Mouse (Mus musculus) cortical plate, adult 2 months (tissue): ENCODE measurements around the gene Pfdn4.

Experiments used
- CTCF ChIP-seq: fragments of 200-500 bp; IDR thresholded peaks from 2 replicates; pipeline ENCODE4 v1.5.1; 2011; ENCODE audit warnings: mild to moderate bottlenecking, control low read depth, low read length; ENCODE audit not compliant: insufficient read depth; ENCODE audit errors: extremely low read depth
- POLR2A ChIP-seq: fragments of 200-500 bp; IDR thresholded peaks from 2 replicates; pipeline ENCODE4 v1.6.1; 2011; ENCODE audit warnings: mild to moderate bottlenecking, low read length, control low read depth; ENCODE audit not compliant: insufficient read depth; ENCODE audit errors: extremely low read depth

DNA sequence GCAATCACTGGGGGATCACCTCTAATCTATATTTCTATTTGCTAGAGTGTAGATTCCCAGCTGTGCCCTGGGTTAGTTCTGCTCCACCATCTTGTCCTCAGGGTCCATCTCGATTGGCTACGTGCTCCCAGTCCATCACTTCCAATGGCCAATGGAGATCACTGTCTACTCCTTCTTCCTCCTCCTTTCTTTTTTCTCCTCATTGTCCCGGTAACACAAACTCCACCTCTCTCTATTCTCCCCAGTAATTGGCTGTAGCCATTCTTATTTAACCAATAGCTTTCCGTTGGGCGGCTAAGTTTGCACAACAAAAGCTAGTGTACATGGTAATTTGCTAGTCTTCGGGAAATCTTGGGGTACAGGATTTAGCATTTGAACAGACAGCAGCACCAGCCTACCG is 33.5 kb downstream of the Pfdn4 start:
- TF ChIP-seq POLR2A (no peak), CTCF (no peak)
